Mouse (Mus musculus) G1E-ER4 (cell line): ENCODE measurements around the gene Rrp7a. TPM values are rescaled to one million over a fixed set of nuclear protein-coding genes. Genes with fewer than 3 reads are reported as not detected.

Experiments
- GATA1 ChIP-seq: IDR thresholded peaks from one replicate; pipeline ENCODE4 v1.8.0; 2012; ENCODE audit warnings: low read length, inconsistent platforms
- polyA plus RNA-seq: library from polyadenylated mRNA; stranded (reverse); fragments of >175 nt; gene quantifications from 2 replicates; pipeline ENCODE4 v1.2.3, GENCODE M21; 2012

The Rrp7a gene
- polyA plus RNA-seq, 1 experiment = 52.6 TPM

DNA sequence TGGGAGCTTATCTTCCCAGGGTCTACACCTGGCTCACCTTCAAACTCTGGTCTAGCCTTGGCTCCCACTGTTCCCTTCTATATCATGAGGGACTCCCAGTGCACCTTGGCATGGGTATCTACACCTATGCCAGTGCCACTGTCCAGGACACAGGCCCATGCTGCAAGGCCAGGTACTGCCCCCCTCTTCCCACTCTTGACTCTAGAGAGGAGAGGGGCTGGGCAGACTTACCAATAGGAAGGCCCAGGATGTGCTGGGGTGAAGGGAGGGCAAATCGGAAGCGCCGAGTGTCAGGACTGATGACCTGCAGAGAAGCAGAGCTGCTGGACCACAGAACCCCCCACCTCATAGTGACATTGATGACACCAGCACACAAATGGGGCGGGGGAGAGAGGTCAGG, 39.4 kb upstream of the Rrp7a start:
- TF ChIP-seq GATA1 = no peak

DNA sequence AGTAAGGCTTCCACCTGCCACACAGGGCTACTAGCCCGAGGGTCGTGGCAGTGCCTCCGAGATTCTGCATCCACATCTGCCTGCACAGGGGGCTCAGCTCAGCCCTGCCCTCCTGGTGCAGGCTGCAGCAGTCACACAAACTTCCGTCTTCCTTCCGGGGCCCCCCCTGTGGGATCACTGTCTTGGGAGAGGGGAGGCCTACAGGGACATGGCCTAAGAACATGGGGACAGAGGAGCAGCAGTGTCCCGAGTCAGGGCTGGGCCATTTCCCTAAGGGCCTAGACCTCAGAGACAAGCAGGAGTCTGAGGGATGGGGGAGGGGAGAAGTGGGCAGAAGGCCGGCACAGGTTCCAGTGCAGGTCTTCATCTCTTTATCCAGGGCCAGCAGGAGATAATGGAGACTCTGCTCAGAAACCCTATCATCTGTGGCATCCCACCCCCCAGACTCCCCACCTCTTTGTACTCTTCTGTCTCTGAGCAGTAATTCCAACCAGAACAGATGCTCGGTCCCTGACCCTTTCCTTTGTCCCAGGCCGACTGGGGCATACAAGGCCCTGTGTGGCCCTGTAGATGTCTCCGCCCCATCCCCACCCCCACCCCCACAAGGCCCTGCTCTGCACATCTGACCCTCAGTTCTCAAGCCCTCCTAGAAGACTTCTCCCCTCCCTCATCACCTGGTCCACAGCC, 38.6 kb upstream of the Rrp7a start:
- TF ChIP-seq GATA1 = no peak

DNA sequence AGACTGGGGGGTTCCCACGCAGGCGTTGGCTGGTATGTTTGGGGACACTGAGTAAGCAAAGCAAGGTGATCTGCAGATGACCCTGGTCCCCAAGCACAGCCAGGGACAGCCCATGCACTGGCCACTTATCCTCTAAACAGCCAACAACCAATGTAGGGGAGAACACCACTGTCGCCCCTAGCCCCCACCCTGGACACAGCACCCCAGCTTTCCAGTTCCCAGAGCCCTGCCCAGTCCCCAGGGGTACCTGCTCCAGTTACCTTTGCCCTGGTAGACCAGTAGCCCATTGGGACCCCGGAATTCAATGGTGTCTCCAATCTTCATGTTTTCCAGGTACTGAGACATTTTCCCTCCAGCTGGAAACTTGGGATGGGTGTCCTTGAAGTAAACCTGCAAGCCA, 38.0 kb upstream of the Rrp7a start:
- no peak for TF ChIP-seq GATA1

DNA sequence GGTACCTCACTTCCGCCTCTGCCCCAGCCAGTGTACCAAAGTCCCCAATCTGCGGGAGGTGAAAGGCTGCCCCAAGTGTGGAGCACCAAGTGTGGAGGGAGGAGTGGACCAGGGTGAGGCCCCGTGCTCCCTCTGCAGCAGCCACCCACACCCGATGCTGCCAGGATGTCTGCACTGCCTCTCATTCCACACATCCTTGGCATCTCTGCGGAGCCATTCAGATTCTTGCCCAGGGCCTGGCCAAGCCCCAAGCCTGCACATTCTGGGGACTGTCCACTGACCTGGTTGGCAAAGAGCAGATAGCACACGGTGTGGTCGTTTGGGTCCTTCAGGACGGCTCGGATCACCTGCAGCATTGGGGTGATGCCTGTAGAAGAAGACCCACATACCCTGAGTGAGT, 37.2 kb upstream of the Rrp7a start:
- no peak for TF ChIP-seq GATA1

DNA sequence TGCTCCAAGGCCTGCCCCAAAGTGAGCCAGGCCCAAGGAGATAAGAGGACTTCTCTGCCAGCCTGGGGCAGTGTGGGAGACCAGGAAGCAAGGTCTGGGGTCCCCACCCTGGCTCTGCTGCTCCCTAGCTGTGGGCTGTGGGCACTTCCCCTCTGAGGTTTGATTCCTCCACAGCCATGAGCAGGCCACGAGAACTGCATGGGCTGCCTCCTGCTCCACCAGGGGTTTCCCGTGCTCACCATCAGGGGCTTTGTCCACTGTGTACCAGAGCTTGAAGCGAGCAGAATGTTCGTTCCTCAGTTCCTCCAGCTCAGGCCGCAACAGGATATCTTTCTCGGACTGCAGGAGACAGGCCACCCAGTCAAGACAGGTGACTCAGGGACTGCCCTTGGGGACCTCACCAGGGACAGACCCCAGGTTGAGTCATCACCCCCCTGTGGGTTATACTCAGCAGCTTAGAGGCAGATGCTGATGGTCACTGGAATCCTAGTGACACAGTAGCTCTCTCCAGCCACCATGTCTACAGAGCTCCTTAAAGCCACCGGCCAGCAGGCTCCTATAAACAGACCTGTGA, 36.1 kb upstream of the Rrp7a start:
- no peak for TF ChIP-seq GATA1

DNA sequence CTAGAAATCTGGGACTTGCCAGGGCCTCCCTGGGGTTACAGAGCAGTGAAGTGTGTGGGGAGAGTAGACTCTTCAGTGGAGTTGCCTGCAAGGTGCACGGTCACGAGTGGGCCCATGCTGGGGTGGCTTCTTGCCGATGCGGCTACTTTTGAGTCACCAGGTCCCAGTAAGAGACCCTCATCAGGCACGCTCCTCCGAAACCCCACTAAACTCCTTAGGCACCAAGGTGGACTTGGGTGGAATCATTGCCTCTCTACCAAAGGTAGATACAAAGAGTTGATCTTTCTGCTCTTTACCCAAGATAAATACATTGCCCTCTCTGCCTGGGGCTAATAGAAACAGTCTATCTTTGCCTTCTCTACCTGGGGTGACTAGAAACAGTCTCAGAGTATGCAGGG, 35.1 kb upstream of the Rrp7a start:
- TF ChIP-seq GATA1 = no peak

DNA sequence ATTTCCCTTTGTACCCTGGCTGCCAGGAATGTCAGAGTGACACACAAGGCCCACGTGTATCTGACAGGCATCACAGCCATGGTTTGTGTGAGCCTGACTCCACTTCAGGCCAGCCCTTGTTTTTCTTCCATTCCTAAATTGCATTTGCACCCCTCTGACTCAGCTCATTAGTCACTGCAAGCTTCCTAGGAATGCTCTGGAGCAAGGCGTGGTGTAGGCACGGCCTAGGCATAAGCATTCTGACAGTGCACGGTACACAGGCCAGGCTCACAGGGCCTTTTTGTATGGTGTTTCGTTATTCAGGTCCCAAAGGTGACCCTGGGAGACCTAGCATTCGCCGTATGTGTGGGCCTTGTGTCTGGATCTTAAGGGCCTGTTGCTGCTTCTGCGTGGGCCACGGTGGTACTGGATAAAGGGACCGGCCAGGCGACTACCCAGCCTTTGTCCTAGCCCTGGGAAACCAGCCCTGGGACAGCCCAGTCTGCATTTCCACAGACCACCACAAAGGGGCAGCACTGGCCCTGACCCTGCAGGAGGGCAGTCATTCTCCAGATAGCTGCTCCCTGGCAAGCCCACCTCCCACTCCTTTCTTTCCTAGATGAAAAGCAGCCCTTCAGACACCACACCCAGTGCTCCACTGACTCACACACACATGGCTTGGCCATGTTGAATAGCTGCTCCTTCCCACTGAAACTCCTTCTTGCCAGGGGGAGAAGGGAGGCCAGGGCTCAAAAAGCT, 34.5 kb upstream of the Rrp7a start:
- no peak for TF ChIP-seq GATA1

DNA sequence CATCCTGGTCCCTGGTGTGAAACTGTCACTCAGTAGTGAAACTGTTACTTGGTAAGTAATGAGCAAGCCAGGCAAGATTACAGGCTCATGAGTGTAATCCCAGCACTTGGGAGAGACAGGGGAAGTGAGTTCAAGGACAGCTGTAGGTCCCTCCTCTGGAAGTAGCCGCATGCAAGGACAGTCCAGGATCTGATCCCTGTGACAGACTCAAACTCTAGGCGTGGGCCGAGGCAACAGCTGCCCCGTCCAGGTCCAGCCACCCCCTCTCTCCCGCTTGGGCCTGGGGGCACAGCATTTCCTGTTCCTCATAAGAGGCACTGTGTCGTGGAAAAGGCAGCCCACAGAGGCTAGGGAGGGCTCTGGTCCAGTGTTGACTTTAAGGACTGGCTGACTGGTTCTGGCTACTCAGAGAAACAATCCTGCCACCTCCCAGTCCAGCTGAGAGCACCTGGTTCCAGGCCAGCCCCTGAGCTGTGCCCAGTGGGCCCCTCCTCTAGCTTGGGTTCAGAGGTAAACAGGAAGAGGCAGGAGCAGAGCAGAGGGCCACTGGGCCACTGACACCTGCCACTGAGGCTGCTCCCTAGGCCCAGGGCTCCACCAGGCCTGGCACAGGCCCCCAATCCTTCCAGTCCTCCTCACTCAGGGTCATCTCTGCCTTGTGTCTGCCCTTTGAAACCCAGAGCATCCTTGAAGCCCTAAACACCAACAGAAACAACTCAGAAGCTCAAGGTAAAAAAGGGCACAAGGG, 33.2 kb upstream of the Rrp7a start:
- TF ChIP-seq GATA1 = no peak

DNA sequence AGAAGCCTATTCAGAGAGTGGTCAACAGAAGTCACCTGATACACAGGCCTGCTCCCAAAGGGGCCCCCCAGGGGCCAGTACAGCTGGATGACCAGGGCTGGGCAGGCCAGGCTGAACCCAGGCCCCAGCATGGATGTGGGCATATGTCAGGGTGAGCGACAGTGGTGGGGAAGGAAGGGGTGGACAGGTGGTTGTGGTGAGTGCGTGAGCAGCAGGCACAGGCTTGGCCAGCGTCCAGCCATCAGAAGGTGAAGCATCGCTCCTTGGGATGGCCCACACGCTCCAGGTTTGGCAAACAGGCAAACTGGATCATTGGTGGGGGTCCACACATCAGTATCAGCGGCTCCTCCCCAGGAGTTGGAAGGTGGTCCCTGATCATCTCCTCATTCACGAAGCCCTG, 31.7 kb upstream of the Rrp7a start:
- no peak for TF ChIP-seq GATA1

DNA sequence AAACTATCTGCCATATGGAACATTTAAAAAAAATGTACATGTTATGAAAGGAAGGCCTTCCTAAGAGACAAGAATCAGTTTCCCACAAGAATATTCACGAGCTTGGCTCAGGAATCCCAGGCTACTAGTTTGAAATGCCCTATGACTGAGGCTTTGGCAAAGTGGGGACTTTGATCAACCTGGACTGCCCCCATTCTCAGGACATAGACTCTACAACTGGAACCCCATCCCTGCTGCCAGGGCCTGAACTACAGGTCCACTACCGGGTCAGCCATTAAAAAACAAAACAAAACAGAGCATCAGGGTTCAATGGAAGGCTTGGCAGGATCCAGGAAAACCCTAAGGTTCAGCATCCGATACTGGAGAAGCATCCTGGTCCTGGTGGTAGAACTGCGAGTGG, 28.1 kb upstream of the Rrp7a start:
- TF ChIP-seq GATA1 = no peak

DNA sequence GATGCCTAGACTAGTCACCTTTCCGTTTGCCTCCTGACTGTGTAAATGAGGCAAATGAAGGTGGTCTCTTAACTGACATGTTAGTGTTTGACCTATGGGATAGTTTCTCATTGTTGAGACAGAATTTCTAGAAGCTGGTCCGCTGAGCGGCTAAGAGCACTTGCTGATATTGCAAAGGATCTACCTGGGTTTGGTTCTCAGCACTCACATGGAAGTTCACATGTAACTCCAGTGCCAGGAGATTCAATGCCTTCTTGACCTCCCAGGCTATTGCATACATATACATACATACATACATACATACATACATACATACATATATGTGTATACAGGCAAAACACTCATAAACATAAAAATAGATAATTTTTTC, 27.5 kb upstream of the Rrp7a start:
- TF ChIP-seq GATA1 = no peak

DNA sequence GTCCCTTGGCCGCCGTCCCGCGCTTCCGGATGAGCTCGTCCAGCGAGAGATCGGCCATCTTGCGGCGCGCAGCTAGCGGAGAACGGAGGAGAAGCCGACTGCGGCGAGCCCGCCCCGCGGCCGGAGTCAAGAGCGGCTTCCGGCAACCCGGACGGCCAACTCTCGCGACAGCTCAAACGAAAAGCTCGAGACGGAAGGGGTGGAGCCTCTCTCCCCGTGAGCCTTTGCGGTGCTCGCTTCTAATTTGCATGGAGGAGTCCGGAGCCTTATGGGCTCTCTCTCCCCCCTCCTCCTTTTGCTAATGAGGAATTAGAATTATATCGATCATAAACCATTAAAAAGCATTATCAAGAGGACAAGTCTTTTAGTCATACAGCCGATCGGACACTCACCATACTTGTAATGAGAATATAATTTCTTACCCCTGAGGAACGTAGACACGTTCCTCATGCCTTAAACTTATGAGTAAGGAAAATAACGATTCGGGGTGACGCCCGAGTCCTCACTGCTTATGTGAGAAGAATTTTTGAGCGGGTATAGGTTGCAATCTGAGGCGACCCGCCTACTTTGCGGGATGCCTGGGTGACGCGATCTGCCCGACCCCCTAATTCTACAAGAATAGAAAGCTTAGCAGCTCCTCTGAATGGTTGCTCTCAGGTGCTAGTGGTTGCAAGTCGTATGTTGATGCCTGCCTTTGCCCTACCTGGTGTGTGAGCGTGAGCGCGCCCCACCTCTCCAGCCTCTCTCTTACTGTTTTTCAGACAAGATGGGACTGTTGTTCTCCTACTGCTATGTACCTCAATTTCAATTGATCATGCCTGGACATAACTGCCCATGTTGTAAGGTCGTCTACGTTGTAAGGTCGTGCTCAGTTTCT, 26.8 kb upstream of the Rrp7a start, which contains the start of gene Poldip3:
TSS of gene Poldip3 (minus strand) at position 189 of the 877 bp plus-strand sequence.
- no peak for TF ChIP-seq GATA1

DNA sequence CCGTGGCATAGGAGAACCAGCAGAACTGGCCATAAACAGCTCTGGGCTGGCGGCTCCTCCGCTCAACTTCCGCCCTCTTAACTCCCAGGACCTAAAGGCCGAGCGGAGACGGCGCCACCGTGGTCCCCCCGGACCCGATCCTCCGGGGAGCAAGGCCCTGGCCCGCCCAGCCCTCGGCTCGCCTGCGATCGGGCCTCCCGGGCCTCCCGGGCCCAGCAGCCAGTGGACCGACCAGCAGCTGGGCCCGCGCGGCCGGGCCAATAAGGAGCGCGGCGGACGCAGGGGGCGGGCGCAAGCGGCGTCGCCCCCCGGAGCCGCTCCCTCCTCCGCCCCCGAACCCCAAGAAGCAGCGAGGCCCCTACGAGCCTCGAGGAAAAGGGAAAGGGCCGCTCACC, 26.2 kb upstream of the Rrp7a start:
- TF ChIP-seq GATA1 = no peak

DNA sequence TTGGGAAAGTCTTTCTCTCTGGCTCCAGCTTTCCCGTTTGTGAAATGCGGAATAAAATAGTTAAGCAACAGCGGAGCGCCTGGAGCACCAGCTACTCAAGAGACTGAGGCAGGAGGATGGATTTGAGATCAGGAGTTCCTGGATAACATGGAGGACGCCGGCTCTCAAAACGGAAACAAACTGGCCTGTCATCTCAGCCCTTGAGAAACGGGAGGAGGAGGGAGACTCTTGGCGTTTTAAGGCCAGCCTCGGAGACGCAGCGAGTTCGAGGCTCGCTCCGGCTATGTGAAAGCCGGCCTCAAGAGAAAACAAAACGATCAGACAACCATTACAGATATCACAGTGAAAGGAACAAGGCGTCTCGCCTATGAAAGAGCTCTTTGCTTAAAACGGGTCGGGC, 25.8 kb upstream of the Rrp7a start:
- no peak for TF ChIP-seq GATA1

DNA sequence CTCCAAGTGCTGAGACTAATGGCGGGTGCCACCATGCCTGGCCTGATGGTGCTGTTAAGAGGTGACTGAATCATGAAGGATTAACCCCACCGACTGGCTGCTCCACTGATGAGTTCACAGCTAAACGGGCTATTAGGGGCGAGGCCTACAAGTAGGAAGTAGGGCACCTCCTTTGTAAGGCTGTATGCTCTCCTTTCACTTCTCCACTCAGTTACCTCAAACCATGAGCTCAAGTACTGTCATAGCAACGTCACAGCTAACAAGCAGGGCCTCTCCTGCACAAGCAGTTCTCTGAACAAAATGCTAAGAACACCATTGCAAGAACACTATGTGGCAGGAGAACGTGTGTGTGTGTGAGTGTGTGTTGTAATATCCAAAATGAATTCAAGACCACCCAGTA, 22.9 kb upstream of the Rrp7a start:
- TF ChIP-seq GATA1 = no peak
